Mouse (Mus musculus) neural tube, embryonic 13.5 days (tissue): ENCODE results near the gene Gstm7. TPM values are rescaled to one million over a fixed set of nuclear protein-coding genes. Genes with fewer than 3 reads are reported as not detected.

ENCODE experiments used
- ATAC-seq: fragments of 200-750 bp; cut with Nextera tagmentation; 2 replicates; pipeline ENCODE4 v1.8.0; 2017; ENCODE audit warnings: low read depth, mild to moderate bottlenecking, moderate TSS enrichment, moderate library complexity
- H3K27ac ChIP-seq: fragments of 300-500 bp; sonication (generic); replicated peaks from 2 replicates; pipeline ENCODE4 v1.5.1; 2015; ENCODE audit warnings: moderate library complexity, mild to moderate bottlenecking, inconsistent platforms
- H3K27me3 ChIP-seq: fragments of 300-500 bp; sonication (generic); 2 replicates; pipeline ENCODE4 v1.6.1; 2015; ENCODE audit warnings: mild to moderate bottlenecking, inconsistent platforms
- H3K36me3 ChIP-seq: fragments of 300-500 bp; sonication (generic); 2 replicates; pipeline ENCODE4 v1.6.1; 2015; ENCODE audit warnings: mild to moderate bottlenecking, inconsistent platforms
- H3K4me1 ChIP-seq: fragments of 300-500 bp; sonication (generic); replicated peaks from 2 replicates; pipeline ENCODE4 v1.6.1; 2015; ENCODE audit warnings: inconsistent platforms
- H3K4me2 ChIP-seq: fragments of 300-500 bp; sonication (generic); 2 replicates; pipeline ENCODE4 v1.6.1; 2015; ENCODE audit warnings: inconsistent platforms, mild to moderate bottlenecking, moderate library complexity
- H3K4me3 ChIP-seq: fragments of 300-500 bp; sonication (generic); 2 replicates; pipeline ENCODE4 v1.5.1; 2015; ENCODE audit warnings: mild to moderate bottlenecking, inconsistent platforms
- H3K9ac ChIP-seq: fragments of 300-500 bp; sonication (generic); 2 replicates; pipeline ENCODE4 v1.6.1; 2015; ENCODE audit warnings: moderate library complexity, mild to moderate bottlenecking, inconsistent platforms
- H3K9me3 ChIP-seq: fragments of 300-500 bp; sonication (generic); 2 replicates; pipeline ENCODE4 v1.6.1; 2016; ENCODE audit warnings: inconsistent platforms
- whole genome bisulfite sequencing: fragments of 180-500 bp; shearing (Covaris S2); methylation state at CpG from one replicate; pipeline ENCODE4 v1.1.7; 2015; 5-methylcytosine and 5-hydroxymethylcytosine counted together
- polyA plus RNA-seq: library from polyadenylated mRNA; unstranded; fragments of >200 nt; fragmentation: Nextera tagmentation; extraction: Ambion mirVana; gene quantifications from 2 replicates; pipeline ENCODE4 v1.2.1, GENCODE M21; 2015

Gstm7 gene
- polyA plus RNA-seq, 1 experiment from 2014 or later = 102 TPM

DNA sequence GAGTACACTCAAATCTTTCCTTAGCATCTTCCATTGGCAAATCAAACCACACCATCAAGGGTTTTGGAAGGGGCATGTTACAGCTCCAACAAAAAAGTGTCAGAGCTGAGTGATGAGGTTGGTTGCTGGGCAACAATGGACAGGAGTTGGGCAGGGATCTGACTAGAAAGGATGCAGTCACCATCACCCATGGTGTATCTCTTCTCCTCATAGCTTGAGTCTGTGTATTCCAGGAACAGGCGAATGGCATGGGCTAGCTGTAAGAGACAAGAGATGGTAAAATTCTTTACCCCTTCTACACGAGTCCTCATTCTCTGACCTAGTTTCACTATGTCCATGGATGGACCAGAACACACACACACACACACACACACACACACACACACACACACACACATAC, 483 bp downstream of the Gstm7 start:
- WGBS = 50% methylated on average over 2 of the region's 2 CpGs
- Histone ChIP-seq H3K27ac (peak overlapping the region; percentile 91), H3K4me1 (peaks cover 48% of the 10 kb centered on the region), H3K4me2 (peak overlapping the region; percentile 54), H3K9ac (peak overlapping the region; percentile 64), H3K9me3 (no peaks in the 10 kb centered on the region), H3K4me3 (peak overlapping the region; percentile 30), H3K27me3 (no peaks in the 10 kb centered on the region; the same call in 1 of the 2 replicates), H3K36me3 (no peaks in the 10 kb centered on the region)
- ATAC-seq = no peak; the same call in 1 of the 2 replicates

DNA sequence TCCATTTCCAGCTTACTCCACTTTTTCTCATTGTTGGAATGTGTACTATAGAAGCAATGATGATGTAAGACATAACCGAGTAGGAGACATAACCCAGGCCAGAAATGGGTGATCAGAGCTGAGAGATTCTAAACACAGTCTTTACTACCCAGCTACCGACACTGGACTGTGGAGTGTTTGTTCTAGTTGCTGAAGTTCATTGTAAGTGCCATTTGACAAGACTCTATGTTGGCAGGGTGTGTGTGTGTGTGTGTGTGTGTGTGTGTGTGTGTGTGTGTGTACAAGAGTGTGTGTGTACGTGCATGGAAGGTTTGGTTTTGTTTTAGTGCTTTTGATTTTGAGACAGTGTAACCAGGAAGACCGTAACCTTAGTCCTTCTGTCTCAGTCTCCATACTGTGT, 1.9 kb downstream of the Gstm7 start:
- no peak overlapping the region for H3K9ac ChIP-seq
- no peak overlapping the region for H3K27ac ChIP-seq
- WGBS = 92% methylated on average over 4 of the region's 4 CpGs
- H3K4me1 ChIP-seq = peaks cover 48% of the 10 kb centered on the region
- H3K27me3 ChIP-seq = no peaks in the 10 kb centered on the region; the same call in 1 of the 2 replicates
- ATAC-seq = no peak
- no peak overlapping the region for H3K4me2 ChIP-seq
- H3K4me3 ChIP-seq = no peak overlapping the region
- no peaks in the 10 kb centered on the region for H3K9me3 ChIP-seq
- no peaks in the 10 kb centered on the region for H3K36me3 ChIP-seq

DNA sequence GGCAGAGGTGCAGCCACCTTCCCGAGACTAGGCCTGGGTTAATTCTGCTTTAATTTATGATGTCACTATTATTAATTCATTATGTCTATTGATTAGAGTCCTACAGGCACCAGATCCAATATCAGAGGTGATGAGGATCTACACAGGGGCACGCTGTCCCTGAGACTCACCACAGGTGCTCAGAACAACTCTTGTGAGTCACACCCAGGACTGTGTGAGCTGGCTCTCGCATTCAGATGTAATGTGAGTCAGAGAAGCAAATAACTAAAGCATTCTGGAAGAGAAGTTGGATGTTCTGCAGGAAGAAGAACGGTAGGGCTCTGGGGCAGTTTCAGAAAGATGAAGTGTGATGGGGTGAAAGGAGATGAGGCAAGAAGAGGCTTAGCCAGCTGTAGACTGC, 2.4 kb downstream of the Gstm7 start:
- H3K27ac ChIP-seq = no peak overlapping the region
- no peaks in the 10 kb centered on the region for H3K27me3 ChIP-seq
- ATAC-seq = no peak
- H3K9ac ChIP-seq = no peak overlapping the region
- WGBS = 76% methylated on average over 4 of the region's 4 CpGs
- no peaks in the 10 kb centered on the region for H3K9me3 ChIP-seq
- H3K36me3 ChIP-seq = no peaks in the 10 kb centered on the region
- no peak overlapping the region for H3K4me3 ChIP-seq
- H3K4me2 ChIP-seq = no peak overlapping the region
- peaks cover 48% of the 10 kb centered on the region for H3K4me1 ChIP-seq

DNA sequence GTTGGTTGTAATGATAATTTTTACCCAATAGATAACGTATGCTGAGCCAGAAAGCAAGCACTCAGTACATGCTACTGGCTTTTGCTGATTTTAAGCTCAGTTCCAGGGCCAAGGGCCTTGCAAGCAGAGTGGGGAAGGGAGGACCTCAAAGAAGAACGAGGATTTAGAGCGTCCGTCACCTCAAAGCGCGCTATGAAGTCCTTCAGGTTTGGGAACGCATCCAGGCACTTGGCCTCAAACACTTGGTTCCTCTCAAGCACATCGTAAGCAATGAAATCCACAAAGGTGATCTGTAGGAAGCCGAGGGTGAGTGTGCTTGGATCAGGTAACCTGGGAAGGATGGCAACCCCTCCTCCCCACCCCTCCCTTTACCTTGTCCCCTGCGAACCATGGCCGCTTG, 2.9 kb downstream of the Gstm7 start:
- Histone ChIP-seq H3K27ac (peak overlapping the region; percentile 14; the same call in 1 of the 2 replicates), H3K9me3 (no peaks in the 10 kb centered on the region), H3K27me3 (no peaks in the 10 kb centered on the region), H3K4me2 (no peak overlapping the region), H3K4me3 (no peak overlapping the region), H3K9ac (peak overlapping the region; percentile 6; the same call in 1 of the 2 replicates), H3K36me3 (no peaks in the 10 kb centered on the region), H3K4me1 (peaks cover 48% of the 10 kb centered on the region)
- 81% methylated on average over 11 of the region's 11 CpGs for WGBS
- no peak for ATAC-seq

DNA sequence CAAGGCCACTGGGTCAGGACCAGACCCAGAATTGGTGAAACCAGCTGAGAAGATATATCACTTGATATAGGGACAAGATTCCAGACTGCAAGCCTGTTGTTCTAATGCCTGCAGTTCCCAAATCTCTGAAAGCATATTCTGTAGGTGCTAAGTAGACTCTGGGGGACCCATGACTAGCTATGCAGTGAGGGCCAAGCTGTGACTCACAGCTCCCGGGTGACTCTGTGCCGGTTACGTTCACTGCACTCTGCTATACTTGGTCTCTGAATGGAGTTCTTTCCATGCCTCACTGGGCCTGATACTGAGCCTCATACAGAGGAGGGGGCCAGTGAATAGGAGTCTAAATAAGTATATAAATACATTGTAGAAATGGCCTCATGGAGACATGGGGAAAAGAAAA, 3.8 kb downstream of the Gstm7 start:
- ATAC-seq = no peak
- peaks cover 48% of the 10 kb centered on the region for H3K4me1 ChIP-seq
- H3K27ac ChIP-seq = 0 out of 2 replicates have a peak overlapping the region, but pooled peaks have one; percentile 38
- H3K4me3 ChIP-seq = no peak overlapping the region
- no peak overlapping the region for H3K9ac ChIP-seq
- no peaks in the 10 kb centered on the region for H3K27me3 ChIP-seq
- 57% methylated on average over 3 of the region's 3 CpGs for WGBS
- no peaks in the 10 kb centered on the region for H3K36me3 ChIP-seq
- H3K9me3 ChIP-seq = no peaks in the 10 kb centered on the region
- H3K4me2 ChIP-seq = no peak overlapping the region

DNA sequence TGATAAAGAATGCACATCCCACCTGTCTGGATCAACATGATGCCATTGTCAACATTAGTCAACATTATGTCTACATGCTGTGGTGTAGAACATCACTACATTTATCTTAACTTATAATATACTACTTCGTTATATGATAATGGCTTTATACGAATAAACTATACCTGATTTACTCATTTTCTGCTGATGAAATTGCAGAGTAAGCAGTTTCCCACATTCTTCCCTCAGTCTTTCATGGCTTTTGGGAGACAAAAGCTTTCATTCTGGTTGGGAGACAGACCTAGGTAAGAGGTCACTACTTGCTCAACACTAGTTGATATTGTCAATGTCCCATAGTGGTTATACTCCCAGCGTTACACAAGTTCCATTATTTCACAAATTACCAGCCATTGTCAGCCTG, 6.3 kb downstream of the Gstm7 start:
- H3K4me3 ChIP-seq = no peak overlapping the region
- no peak overlapping the region for H3K4me2 ChIP-seq
- no peak overlapping the region for H3K27ac ChIP-seq
- ATAC-seq = no peak
- H3K27me3 ChIP-seq = no peaks in the 10 kb centered on the region
- WGBS = 90% methylated on average over 3 of the region's 3 CpGs
- no peak overlapping the region for H3K9ac ChIP-seq
- H3K9me3 ChIP-seq = no peaks in the 10 kb centered on the region
- no peaks in the 10 kb centered on the region for H3K36me3 ChIP-seq
- H3K4me1 ChIP-seq = peaks cover 29% of the 10 kb centered on the region

DNA sequence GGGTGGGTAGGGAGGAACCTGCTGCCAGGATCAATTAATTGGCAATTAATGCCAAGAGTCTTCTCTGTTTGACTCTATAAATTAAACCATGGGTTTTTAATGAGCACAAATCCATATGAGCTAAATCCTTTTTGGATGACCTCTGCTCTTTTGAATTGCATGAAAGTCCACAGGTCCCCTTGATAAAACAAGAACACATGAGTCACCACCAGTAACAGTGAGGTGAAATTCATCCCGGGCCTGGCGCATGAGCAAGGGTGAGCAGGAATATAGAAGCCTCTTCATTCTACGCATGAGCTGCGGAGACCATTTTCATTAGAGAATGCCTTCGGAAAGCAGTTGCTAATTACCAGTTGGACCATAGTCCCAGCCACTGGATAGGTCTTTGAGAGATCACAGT, 11.3 kb downstream of the Gstm7 start:
- H3K4me3 ChIP-seq = no peak overlapping the region
- 95% methylated on average over 5 of the region's 5 CpGs for WGBS
- H3K4me1 ChIP-seq = no peaks in the 10 kb centered on the region
- H3K36me3 ChIP-seq = no peaks in the 10 kb centered on the region
- ATAC-seq = no peak
- no peak overlapping the region for H3K27ac ChIP-seq
- H3K27me3 ChIP-seq = no peaks in the 10 kb centered on the region
- no peaks in the 10 kb centered on the region for H3K9me3 ChIP-seq
- no peak overlapping the region for H3K9ac ChIP-seq
- no peak overlapping the region for H3K4me2 ChIP-seq

DNA sequence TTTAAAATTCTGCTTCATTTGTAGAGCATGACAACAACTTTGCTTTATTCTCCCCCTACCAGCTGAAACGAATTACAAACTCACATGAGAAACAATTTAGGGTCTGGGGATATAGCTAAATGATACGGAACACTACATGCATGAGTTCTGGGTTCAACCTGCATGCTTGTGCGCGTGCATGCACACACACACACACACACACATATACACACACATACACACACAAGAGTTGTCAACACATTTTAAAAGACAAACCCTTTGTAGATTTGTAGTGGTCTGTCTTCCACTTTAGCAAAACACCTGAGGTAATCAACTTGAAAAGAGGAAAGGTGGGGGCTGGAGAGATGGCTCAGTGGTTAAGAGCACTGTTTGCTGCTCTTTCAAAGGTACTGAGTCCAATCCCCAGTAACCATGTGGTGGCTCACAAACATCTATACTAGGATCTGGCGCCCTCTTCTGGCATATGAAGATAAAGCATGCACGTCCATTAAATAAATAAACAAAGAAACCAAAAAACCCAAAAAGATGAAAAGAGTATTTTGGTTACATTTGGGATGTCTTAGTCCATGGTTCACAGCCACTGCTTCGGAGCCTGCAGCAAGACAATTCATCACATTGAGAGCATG, 13.7 kb downstream of the Gstm7 start:
- Histone ChIP-seq H3K27me3 (no peaks in the 10 kb centered on the region), H3K27ac (no peak overlapping the region), H3K4me3 (no peak overlapping the region), H3K9me3 (no peaks in the 10 kb centered on the region), H3K36me3 (no peaks in the 10 kb centered on the region), H3K4me1 (no peaks in the 10 kb centered on the region), H3K4me2 (no peak overlapping the region), H3K9ac (no peak overlapping the region)
- ATAC-seq = no peak
- 63% methylated on average over 7 of the region's 7 CpGs for WGBS

DNA sequence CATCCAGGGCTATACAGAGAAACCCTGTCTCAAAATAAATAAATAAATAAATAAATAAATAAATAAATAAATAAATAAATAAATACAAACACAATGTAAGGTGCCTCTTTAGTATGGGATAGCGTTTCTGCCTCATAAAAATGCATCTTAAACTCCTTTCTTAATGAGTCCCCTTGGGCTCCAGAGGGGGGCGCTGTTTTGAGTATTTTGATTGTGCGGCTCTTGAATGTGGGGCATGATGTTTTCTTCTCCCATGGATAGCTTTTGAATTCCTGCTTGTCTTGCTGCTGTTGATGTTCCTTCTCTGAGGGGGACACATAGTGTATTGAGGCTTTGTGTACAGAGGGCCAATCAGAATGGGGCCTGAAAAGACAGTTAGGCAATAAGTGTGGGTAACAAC, 14.5 kb downstream of the Gstm7 start:
- Histone ChIP-seq H3K27ac (no peak overlapping the region), H3K4me2 (no peak overlapping the region), H3K4me1 (no peaks in the 10 kb centered on the region), H3K27me3 (no peaks in the 10 kb centered on the region), H3K9ac (no peak overlapping the region), H3K4me3 (no peak overlapping the region), H3K36me3 (no peaks in the 10 kb centered on the region), H3K9me3 (no peaks in the 10 kb centered on the region)
- WGBS = 79% methylated on average over 3 of the region's 3 CpGs
- ATAC-seq = no peak

DNA sequence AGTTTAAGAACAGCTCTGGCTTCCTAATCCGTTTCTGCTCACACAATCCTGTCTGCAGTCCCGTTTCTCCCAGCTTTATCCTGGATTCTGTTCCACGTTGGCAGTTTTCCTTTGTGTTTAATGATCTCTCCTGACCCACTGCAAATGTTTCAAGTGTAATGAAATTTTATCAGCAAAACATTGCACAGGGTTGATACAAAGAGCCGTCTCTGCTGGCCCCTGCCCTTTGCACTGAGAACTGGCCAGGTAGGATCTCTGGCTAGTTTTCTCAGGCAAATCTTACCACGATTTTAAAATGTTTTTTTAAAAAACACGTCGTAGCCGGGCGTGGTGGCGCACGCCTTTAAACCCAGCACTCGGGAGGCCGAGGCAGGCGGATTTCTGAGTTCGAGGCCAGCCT, 14.9 kb downstream of the Gstm7 start:
- no peak overlapping the region for H3K4me2 ChIP-seq
- H3K9ac ChIP-seq = no peak overlapping the region
- H3K36me3 ChIP-seq = no peaks in the 10 kb centered on the region
- H3K9me3 ChIP-seq = no peaks in the 10 kb centered on the region
- no peak for ATAC-seq
- WGBS = 90% methylated on average over 15 of the region's 15 CpGs
- H3K27ac ChIP-seq = no peak overlapping the region
- no peaks in the 10 kb centered on the region for H3K4me1 ChIP-seq
- no peak overlapping the region for H3K4me3 ChIP-seq
- no peaks in the 10 kb centered on the region for H3K27me3 ChIP-seq

DNA sequence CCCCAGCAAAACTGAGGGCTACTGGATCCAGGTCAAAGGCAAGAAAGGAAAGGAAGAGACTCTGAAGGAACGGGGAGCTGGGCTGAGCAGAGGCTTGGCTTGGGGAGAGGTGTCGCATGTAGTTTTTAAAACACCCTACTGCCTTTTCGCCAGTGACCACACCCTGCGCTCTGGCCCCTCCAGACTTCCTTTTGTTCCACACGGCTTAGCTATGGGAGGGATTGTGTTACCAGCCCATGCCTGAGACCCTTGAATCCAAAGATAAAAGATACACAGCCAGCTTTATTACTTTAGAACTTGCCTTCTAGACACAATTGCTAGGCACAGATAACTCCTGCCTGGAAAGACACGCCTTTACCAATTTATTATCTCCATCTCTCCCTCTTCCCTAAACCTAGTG, 25.7 kb downstream of the Gstm7 start:
- no peaks in the 10 kb centered on the region for H3K27me3 ChIP-seq
- no peaks in the 10 kb centered on the region for H3K9me3 ChIP-seq
- no peak overlapping the region for H3K27ac ChIP-seq
- H3K4me1 ChIP-seq = no peaks in the 10 kb centered on the region
- 56% methylated on average over 6 of the region's 6 CpGs for WGBS
- ATAC-seq = no peak
- no peaks in the 10 kb centered on the region for H3K36me3 ChIP-seq
- no peak overlapping the region for H3K4me2 ChIP-seq
- no peak overlapping the region for H3K9ac ChIP-seq
- no peak overlapping the region for H3K4me3 ChIP-seq

DNA sequence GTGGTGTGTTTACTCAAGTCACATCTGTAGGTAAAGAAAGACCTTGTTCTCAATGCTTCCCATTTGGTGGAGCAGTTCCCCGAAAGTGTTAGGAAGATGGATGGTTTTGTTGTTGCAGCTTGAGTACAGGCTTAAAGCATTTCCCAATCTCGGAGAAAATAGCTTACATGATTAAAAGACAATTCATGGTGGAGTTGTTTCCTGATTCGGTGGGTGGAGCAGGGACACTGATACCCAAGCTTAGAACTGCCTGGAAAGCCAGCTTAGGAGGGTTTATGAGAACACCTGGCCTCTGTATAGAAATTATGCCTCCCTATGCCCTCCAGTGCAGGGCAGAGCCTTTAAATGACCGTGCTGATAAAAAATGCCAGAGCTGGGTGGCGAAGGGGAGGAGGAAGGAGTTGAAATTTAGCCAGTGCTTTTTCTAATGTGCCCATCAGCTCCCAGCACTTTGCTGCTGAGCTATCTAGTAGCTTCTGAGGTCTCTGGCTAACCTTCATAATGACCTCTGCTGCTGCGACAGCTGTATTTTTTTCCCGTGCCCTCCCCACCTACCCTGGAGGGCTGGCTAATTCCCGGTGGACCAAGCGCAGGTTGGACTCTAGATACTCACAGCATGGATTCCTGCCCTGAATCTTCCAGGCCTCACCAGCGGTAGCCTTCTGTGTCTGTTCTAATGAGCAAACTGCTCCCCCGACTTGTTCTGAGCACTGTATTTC, 30.5 kb downstream of the Gstm7 start:
- H3K27ac ChIP-seq = peak overlapping the region; percentile 14; the same call in 1 of the 2 replicates
- H3K9me3 ChIP-seq = no peaks in the 10 kb centered on the region
- H3K36me3 ChIP-seq = peaks cover 22% of the 10 kb centered on the region
- WGBS = 63% methylated on average over 11 of the region's 11 CpGs
- H3K27me3 ChIP-seq = no peaks in the 10 kb centered on the region
- peaks cover 6% of the 10 kb centered on the region for H3K4me1 ChIP-seq
- no peak overlapping the region for H3K4me2 ChIP-seq
- no peak overlapping the region for H3K4me3 ChIP-seq
- no peak for ATAC-seq
- no peak overlapping the region for H3K9ac ChIP-seq

DNA sequence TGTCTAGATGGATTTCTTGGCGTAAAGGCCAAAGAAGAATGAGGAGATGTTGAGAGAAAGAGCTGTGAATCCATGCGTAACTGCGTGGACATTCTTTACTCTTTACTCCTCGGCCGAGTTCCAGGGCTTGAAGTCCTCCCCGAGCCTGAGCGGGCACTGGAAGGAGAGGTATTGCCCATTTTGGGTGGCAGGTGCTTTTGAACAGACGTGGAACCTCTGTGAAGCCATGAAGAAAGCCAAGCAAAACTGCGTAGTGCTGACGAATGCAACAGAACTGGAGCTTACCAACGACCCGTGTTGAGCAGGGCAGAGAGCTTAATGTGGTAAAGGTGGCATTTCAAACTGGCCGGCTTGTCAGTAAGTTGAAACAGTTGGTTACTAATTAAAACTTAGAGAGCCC, 32.9 kb downstream of the Gstm7 start:
- Histone ChIP-seq H3K9me3 (no peaks in the 10 kb centered on the region), H3K27me3 (no peaks in the 10 kb centered on the region), H3K4me1 (peaks cover 16% of the 10 kb centered on the region), H3K36me3 (peaks cover 22% of the 10 kb centered on the region), H3K4me2 (no peak overlapping the region), H3K4me3 (no peak overlapping the region), H3K27ac (no peak overlapping the region), H3K9ac (no peak overlapping the region)
- 96% methylated on average over 13 of the region's 13 CpGs for WGBS
- no peak for ATAC-seq
